Mouse (Mus musculus) G1E (cell line): ENCODE measurements around the gene Pmfbp1. TPM values are rescaled to one million over a fixed set of nuclear protein-coding genes. Genes with fewer than 3 reads are reported as not detected.
A peak's percentile ranks its signal among the peaks of the same experiment; 100 is the strongest.

ENCODE experiments used
- ATAC-seq: 2 replicates; pipeline ENCODE4 v1.8.0; 2016; ENCODE audit warnings: mild to moderate bottlenecking; ENCODE audit not compliant: insufficient number of reproducible peaks, poor library complexity, low FRiP score, severe bottlenecking; ENCODE audit errors: extremely low read depth
- DNase-seq: peaks from one replicate; pipeline ENCODE4 v3.0.0; 2012; ENCODE audit warnings: low spot score
- H3K27me3 ChIP-seq: 2 replicates; pipeline ENCODE4 v1.6.1; 2012; ENCODE audit warnings: mild to moderate bottlenecking, low read length, inconsistent platforms; ENCODE audit not compliant: insufficient read depth
- H3K36me3 ChIP-seq: replicated peaks from 2 replicates; pipeline ENCODE3; 2012; ENCODE audit warnings: mild to moderate bottlenecking, inconsistent platforms
- H3K4me1 ChIP-seq: 2 replicates; pipeline ENCODE4 v1.6.1; 2012; ENCODE audit warnings: low read depth, low read length, inconsistent platforms, mixed read lengths; ENCODE audit not compliant: insufficient read depth
- H3K4me3 ChIP-seq: 2 replicates; pipeline ENCODE4 v1.5.1; 2012; ENCODE audit warnings: low read depth, mild to moderate bottlenecking, inconsistent platforms, low read length, moderate library complexity, mixed read lengths
- H3K9me3 ChIP-seq: replicated peaks from 2 replicates; pipeline ENCODE4 v1.6.1; 2012; ENCODE audit warnings: inconsistent platforms
- CTCF ChIP-seq: IDR thresholded peaks from 2 replicates; pipeline ENCODE4 v1.5.1; 2012; ENCODE audit warnings: low read depth, low read length, inconsistent platforms, mixed read lengths
- GATA1 ChIP-seq: IDR thresholded peaks from 2 replicates; pipeline ENCODE4 v1.6.1; 2012; ENCODE audit warnings: borderline replicate concordance, low read length, inconsistent platforms, mixed read lengths
- GATA2 ChIP-seq: IDR thresholded peaks from 2 replicates; pipeline ENCODE4 v1.6.1; 2012; ENCODE audit warnings: low read depth, low read length, inconsistent platforms, borderline replicate concordance
- POLR2AphosphoS5 ChIP-seq: IDR thresholded peaks from 2 replicates; pipeline ENCODE4 v1.6.1; 2012; ENCODE audit warnings: low read depth, low read length, inconsistent platforms; ENCODE audit not compliant: insufficient replicate concordance
- TAL1 ChIP-seq: conservative IDR thresholded peaks from 2 replicates; pipeline ENCODE4 v1.6.1; 2012; ENCODE audit warnings: low read depth, low read length, inconsistent platforms, mixed read lengths
- polyA plus RNA-seq: library from polyadenylated mRNA; stranded (reverse); fragments of >175 nt; gene quantifications from 2 replicates; pipeline ENCODE4 v1.2.3, GENCODE M21; 2012
- total RNA-seq, 2 experiments: library from RNA; stranded (forward) in 1 of 2; stranded (reverse) in 1 of 2; fragments of 200-1000 nt in 1 of 2; fragments of >200 nt in 1 of 2; fragmentation: Nextera tagmentation in 1 of 2; gene quantifications; 2 replicates each; pipeline ENCODE4 v1.2.3; 2014 to 2017

The Pmfbp1 gene
- total and polyA plus RNA-seq, 3 experiments = 0.05 TPM; not detected in 2

- H3K4me3 ChIP-seq = no peak overlapping the region
- no peaks in the 10 kb centered on the region for H3K36me3 ChIP-seq
- DNase-seq (no peak), ATAC-seq (no peak)
- H3K27me3 ChIP-seq = no peaks in the 10 kb centered on the region
- H3K4me1 ChIP-seq = 0 out of 2 replicates have a peak, but pooled peaks cover 3% of the 10 kb centered on the region
- H3K9me3 ChIP-seq = no peaks in the 10 kb centered on the region
- TF ChIP-seq CTCF = peak; percentile 65
- no peak for TF ChIP-seq GATA2
- TF ChIP-seq GATA1 = no peak
- TF ChIP-seq POLR2AphosphoS5 = no peak
- TF ChIP-seq TAL1 = no peak
These were observed 41.5 kb downstream of the Pmfbp1 start for GRCm38 (mm10) chr8:109535140-109535990.

- Histone ChIP-seq H3K4me1 (0 out of 2 replicates have a peak, but pooled peaks cover 3% of the 10 kb centered on the region), H3K27me3 (no peaks in the 10 kb centered on the region), H3K9me3 (no peaks in the 10 kb centered on the region), H3K36me3 (no peaks in the 10 kb centered on the region), H3K4me3 (no peak overlapping the region)
- ATAC-seq (peak; percentile 38; the same call in 1 of the 2 replicates), DNase-seq (peak; percentile 64)
- TF ChIP-seq GATA1 = no peak
- peak; percentile 49 for TF ChIP-seq CTCF
These were observed 42.9 kb downstream of the Pmfbp1 start for GRCm38 (mm10) chr8:109536703-109537102.

GRCm38 (mm10) chr8:109542165-109542564 is 48.3 kb downstream of the Pmfbp1 start:
- H3K4me1 ChIP-seq = peaks cover 4% of the 10 kb centered on the region
- no peak for TF ChIP-seq GATA1
- no peak for TF ChIP-seq POLR2AphosphoS5
- no peak for TF ChIP-seq GATA2
- TF ChIP-seq CTCF = no peak
- no peak for TF ChIP-seq TAL1
- DNase-seq = no peak
- H3K4me3 ChIP-seq = no peak overlapping the region
- peak; percentile 37; the same call in 1 of the 2 replicates for ATAC-seq
- H3K9me3 ChIP-seq = no peaks in the 10 kb centered on the region
- H3K27me3 ChIP-seq = no peaks in the 10 kb centered on the region
- H3K36me3 ChIP-seq = peaks cover 10% of the 10 kb centered on the region

GRCm38 (mm10) chr8:109542748-109543519 is 49.1 kb downstream of the Pmfbp1 start:
- no peak overlapping the region for H3K4me3 ChIP-seq
- H3K9me3 ChIP-seq = no peaks in the 10 kb centered on the region
- DNase-seq = no peak
- peaks cover 4% of the 10 kb centered on the region for H3K4me1 ChIP-seq
- H3K36me3 ChIP-seq = peaks cover 18% of the 10 kb centered on the region
- TF ChIP-seq TAL1 = no peak
- no peak for TF ChIP-seq POLR2AphosphoS5
- TF ChIP-seq GATA1 = no peak
- ATAC-seq = no peak
- no peaks in the 10 kb centered on the region for H3K27me3 ChIP-seq

GRCm38 (mm10) chr8:109544049-109544448 is 50.2 kb downstream of the Pmfbp1 start:
- no peaks in the 10 kb centered on the region for H3K9me3 ChIP-seq
- no peak for TF ChIP-seq CTCF
- TF ChIP-seq GATA1 = no peak
- TF ChIP-seq POLR2AphosphoS5 = no peak
- no peak for TF ChIP-seq GATA2
- no peak for TF ChIP-seq TAL1
- peaks cover 29% of the 10 kb centered on the region for H3K36me3 ChIP-seq
- peaks cover 4% of the 10 kb centered on the region for H3K4me1 ChIP-seq
- H3K27me3 ChIP-seq = no peaks in the 10 kb centered on the region
- ATAC-seq (no peak), DNase-seq (no peak)
- no peak overlapping the region for H3K4me3 ChIP-seq

GRCm38 (mm10) chr8:109551663-109552062 is 57.8 kb downstream of the Pmfbp1 start:
- H3K9me3 ChIP-seq = no peaks in the 10 kb centered on the region
- DNase-seq (no peak), ATAC-seq (0 out of 2 replicates have a peak, but pooled peaks have one; percentile 37)
- no peak overlapping the region for H3K4me3 ChIP-seq
- peaks cover 99% of the 10 kb centered on the region for H3K36me3 ChIP-seq
- no peaks in the 10 kb centered on the region for H3K27me3 ChIP-seq
- no peaks in the 10 kb centered on the region for H3K4me1 ChIP-seq
- TF ChIP-seq POLR2AphosphoS5 = no peak
- TF ChIP-seq CTCF = 0 out of 2 replicates have a peak, but pooled peaks have one; percentile 48
